Mouse (Mus musculus) lung, adult 2 months (tissue): ENCODE measurements at regions not wholly inside any gene's neighbourhood (a gene's known extent, or its start where the extent isn't known, plus 50 kb on each side); places are given as distances from the start of the nearest gene placed in this dataset.

Experiments used
- CTCF ChIP-seq: fragments of 200-500 bp; IDR thresholded peaks from 2 replicates; pipeline ENCODE4 v1.5.1; 2011; ENCODE audit warnings: mild to moderate bottlenecking, low read length, control low read depth; ENCODE audit not compliant: insufficient read depth
- POLR2A ChIP-seq: fragments of 200-500 bp; IDR thresholded peaks from 2 replicates; pipeline ENCODE4 v1.6.1; 2011; ENCODE audit warnings: low read depth, mild to moderate bottlenecking, control low read depth, low read length, borderline replicate concordance; ENCODE audit errors: extremely low read depth

DNA sequence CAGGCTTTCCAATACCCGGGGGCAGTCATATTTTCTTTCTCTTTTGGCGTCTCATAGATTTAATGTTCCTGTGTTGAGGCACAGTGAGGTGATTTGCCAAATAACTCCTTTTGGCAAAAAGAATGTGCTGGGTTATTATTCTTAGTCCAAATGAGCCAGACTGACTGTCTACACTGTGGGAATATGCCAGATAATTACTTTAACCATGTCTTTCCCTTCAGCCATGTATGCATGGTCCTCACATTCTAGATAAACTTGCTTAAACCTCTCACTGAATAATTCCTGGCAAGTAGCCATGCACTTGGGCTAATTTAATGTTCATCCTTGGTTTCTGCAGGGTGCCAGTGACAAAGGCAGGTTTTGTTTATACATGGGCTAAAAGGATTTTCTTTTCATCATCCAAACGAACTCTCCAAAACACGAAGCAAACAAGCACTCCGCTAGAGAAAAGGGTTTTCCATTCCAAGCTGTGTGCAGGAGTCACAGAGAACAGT is 544.6 kb downstream of the Kcnj2 start:
- no peak for TF ChIP-seq CTCF
- no peak for TF ChIP-seq POLR2A
